Mouse (Mus musculus) megakaryocyte, embryonic 14.5 days (primary cell): ENCODE results near the gene Cntnap2.

Experiments
- FLI1 ChIP-seq: IDR thresholded peaks from 2 replicates; pipeline ENCODE4 v1.6.1; 2012; ENCODE audit warnings: low read length, inconsistent platforms, mixed read lengths
- GATA1 ChIP-seq: IDR thresholded peaks from 3 replicates; pipeline ENCODE4 v1.6.1; 2012; ENCODE audit warnings: mixed read lengths, low read length, inconsistent platforms, borderline replicate concordance

- TF ChIP-seq GATA1 (no peak), FLI1 (no peak)
Observed at GRCm38 (mm10) chr6:47294433-47294832, 2235.3 kb downstream of the Cntnap2 start.
